Mouse (Mus musculus) limb, embryonic 10.5 days (tissue): ENCODE measurements around the gene Teddm2. TPM values are rescaled to one million over a fixed set of nuclear protein-coding genes. Genes with fewer than 3 reads are reported as not detected.

Experiments
- DNase-seq: peaks from one replicate; pipeline ENCODE4 v3.0.0-alpha.2; 2017; ENCODE audit warnings: low spot score
- H3K27ac ChIP-seq: fragments of 300-500 bp; sonication (generic); 2 replicates; pipeline ENCODE4 v1.5.1; 2016; ENCODE audit warnings: mild to moderate bottlenecking
- H3K27me3 ChIP-seq: fragments of 300-500 bp; sonication (generic); 2 replicates; pipeline ENCODE4 v1.6.1; 2016; ENCODE audit warnings: low read depth, mild to moderate bottlenecking; ENCODE audit not compliant: poor library complexity, severe bottlenecking
- H3K36me3 ChIP-seq: fragments of 300-500 bp; sonication (generic); 2 replicates; pipeline ENCODE4 v1.6.1; 2016; ENCODE audit warnings: mild to moderate bottlenecking, moderate library complexity
- H3K4me1 ChIP-seq: fragments of 300-500 bp; sonication (generic); 2 replicates; pipeline ENCODE4 v1.6.1; 2016
- H3K4me3 ChIP-seq: fragments of 300-500 bp; sonication (generic); 2 replicates; pipeline ENCODE4 v1.5.1; 2016; ENCODE audit warnings: mild to moderate bottlenecking, moderate library complexity
- H3K9me3 ChIP-seq: fragments of 300-500 bp; sonication (generic); replicated peaks from 2 replicates; pipeline ENCODE4 v1.6.1; 2016; ENCODE audit warnings: mild to moderate bottlenecking
- WGBS: fragments of 180-500 bp; shearing (Covaris S2); methylation state at CpG from one replicate; pipeline ENCODE4 v1.1.7; 2016; 5-methylcytosine and 5-hydroxymethylcytosine counted together
- polyA plus RNA-seq: library from polyadenylated mRNA; unstranded; fragments of >200 nt; fragmentation: Nextera tagmentation; extraction: Ambion mirVana; gene quantifications from 2 replicates; pipeline ENCODE4 v1.2.1, GENCODE M21; 2016

Teddm2 gene
- 0.69 and 0.74 TPM in 2 replicates for polyA plus RNA-seq

GRCm38 (mm10) chr1:153899731-153900380, at the start of gene Teddm2, which contains the start of gene Glul:
Gene Teddm2, minus strand, starts transcription at chr1:153900228.
Gene Glul, plus strand, starts transcription at chr1:153899944.
- H3K4me3 ChIP-seq = peak within 1 kb of the TSS; percentile 92
- H3K9me3 ChIP-seq = no peaks in the 10 kb centered on the region
- WGBS = under 1% methylated on average over 51 of the region's 51 CpGs
- no peaks in the 10 kb centered on the region for H3K27me3 ChIP-seq
- H3K4me1 ChIP-seq = peaks cover 26% of the 10 kb centered on the region
- DNase-seq = peak; percentile 95
- peaks cover 26% of the 10 kb centered on the region for H3K36me3 ChIP-seq
- peak within 1 kb of the TSS; percentile 96 for H3K27ac ChIP-seq

- no peak for DNase-seq
- Histone ChIP-seq H3K36me3 (no peaks in the 10 kb centered on the region), H3K4me1 (no peaks in the 10 kb centered on the region), H3K9me3 (no peaks in the 10 kb centered on the region), H3K4me3 (no peak overlapping the region), H3K27me3 (no peaks in the 10 kb centered on the region), H3K27ac (no peak overlapping the region)
- 94% methylated on average over 6 of the region's 6 CpGs for WGBS
Measured at GRCm38 (mm10) chr1:153947837-153948236, 47.8 kb upstream of the Teddm2 start.

GRCm38 (mm10) chr1:153946971-153947370, 46.9 kb upstream of the Teddm2 start:
- H3K27ac ChIP-seq = no peak overlapping the region
- WGBS = 73% methylated on average over 7 of the region's 7 CpGs
- H3K36me3 ChIP-seq = no peaks in the 10 kb centered on the region
- no peaks in the 10 kb centered on the region for H3K27me3 ChIP-seq
- no peak overlapping the region for H3K4me3 ChIP-seq
- H3K9me3 ChIP-seq = no peaks in the 10 kb centered on the region
- no peak for DNase-seq
- H3K4me1 ChIP-seq = no peaks in the 10 kb centered on the region

GRCm38 (mm10) chr1:153945181-153945580, 45.2 kb upstream of the Teddm2 start:
- H3K4me3 ChIP-seq = no peak overlapping the region
- no peaks in the 10 kb centered on the region for H3K27me3 ChIP-seq
- no peaks in the 10 kb centered on the region for H3K36me3 ChIP-seq
- no peaks in the 10 kb centered on the region for H3K4me1 ChIP-seq
- no peak for DNase-seq
- no peaks in the 10 kb centered on the region for H3K9me3 ChIP-seq
- H3K27ac ChIP-seq = no peak overlapping the region
- WGBS = 86% methylated on average over 5 of the region's 5 CpGs

DNA sequence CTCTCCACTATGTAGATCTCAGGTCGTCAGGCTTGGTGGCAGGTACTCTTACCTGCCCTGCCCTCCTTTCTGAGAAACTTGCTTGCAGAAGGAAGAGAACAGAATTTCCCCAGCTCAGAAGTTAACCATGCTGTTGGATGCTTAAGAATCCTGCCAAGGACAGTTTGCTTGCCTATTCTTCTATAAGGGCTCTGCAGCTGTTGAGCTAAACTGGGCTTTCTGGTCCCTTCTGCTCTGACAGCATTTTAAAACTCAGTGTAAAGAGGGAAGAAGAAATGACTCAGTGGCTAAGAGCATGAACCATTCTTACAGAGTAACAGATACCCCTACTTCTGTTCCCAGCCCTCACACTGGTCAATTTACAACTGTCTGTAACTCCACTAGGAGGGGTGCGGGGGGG, 41.0 kb upstream of the Teddm2 start:
- Histone ChIP-seq H3K27ac (no peak overlapping the region), H3K36me3 (no peaks in the 10 kb centered on the region), H3K27me3 (no peaks in the 10 kb centered on the region), H3K4me3 (no peak overlapping the region), H3K4me1 (no peaks in the 10 kb centered on the region), H3K9me3 (no peaks in the 10 kb centered on the region)
- 83% methylated on average over 2 of the region's 2 CpGs for WGBS
- no peak for DNase-seq

DNA sequence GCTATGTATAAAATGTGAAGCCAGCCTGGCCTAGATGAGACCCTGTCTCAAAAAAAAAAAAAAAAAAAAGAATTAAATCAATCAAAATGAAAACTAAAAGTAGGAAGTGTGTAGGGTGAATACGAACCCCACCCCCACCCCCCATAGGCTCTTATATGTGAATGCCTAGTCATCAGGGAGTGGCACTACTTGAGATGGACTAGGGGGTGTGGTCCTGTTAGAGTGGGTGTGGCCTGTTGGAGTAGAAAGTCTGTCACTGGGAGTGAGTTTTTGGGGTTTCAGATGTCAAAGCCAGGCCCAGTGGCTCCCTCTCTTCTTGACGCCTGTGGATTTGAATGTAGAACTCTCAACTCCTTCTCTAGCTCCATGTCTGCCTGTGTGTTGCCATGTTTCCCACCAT, 37.0 kb upstream of the Teddm2 start:
- no peak overlapping the region for H3K4me3 ChIP-seq
- H3K9me3 ChIP-seq = no peaks in the 10 kb centered on the region
- H3K4me1 ChIP-seq = no peaks in the 10 kb centered on the region
- 96% methylated on average over 2 of the region's 2 CpGs for WGBS
- no peak for DNase-seq
- no peaks in the 10 kb centered on the region for H3K36me3 ChIP-seq
- H3K27ac ChIP-seq = no peak overlapping the region
- H3K27me3 ChIP-seq = no peaks in the 10 kb centered on the region

DNA sequence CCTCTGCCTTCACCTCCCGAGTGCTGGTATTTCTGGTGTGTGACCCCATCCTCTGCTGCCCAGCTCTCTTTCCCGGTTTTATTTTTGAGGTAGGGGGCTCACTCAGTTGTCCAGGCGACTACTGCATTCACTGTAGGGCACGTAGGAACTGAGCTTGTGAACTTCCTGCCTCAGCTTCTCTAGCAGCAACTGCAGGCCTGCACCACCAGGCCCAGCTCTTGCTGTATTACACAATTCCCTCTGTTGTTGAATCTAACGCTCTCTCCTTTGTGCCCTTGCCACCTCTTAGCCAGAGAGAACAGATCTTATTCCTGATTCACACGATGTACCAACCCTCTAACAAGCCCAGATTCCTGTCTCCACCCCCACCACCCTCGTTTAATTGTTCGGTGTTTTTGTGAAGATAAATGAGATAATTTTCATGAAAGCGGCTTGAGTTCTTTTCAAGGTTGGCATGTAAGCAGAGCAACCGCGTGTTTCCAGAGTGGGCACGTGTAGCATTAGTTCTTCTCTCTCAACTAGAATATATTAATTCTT, 35.9 kb upstream of the Teddm2 start:
- Histone ChIP-seq H3K4me1 (no peaks in the 10 kb centered on the region), H3K9me3 (no peaks in the 10 kb centered on the region), H3K4me3 (no peak overlapping the region), H3K36me3 (no peaks in the 10 kb centered on the region), H3K27ac (peak overlapping the region; percentile 14; the same call in 1 of the 2 replicates), H3K27me3 (no peaks in the 10 kb centered on the region)
- DNase-seq = no peak
- 87% methylated on average over 12 of the region's 12 CpGs for WGBS

GRCm38 (mm10) chr1:153933772-153934171, 33.7 kb upstream of the Teddm2 start:
- H3K27me3 ChIP-seq = no peaks in the 10 kb centered on the region
- no peak overlapping the region for H3K27ac ChIP-seq
- DNase-seq = no peak
- no peaks in the 10 kb centered on the region for H3K4me1 ChIP-seq
- no peaks in the 10 kb centered on the region for H3K36me3 ChIP-seq
- no peaks in the 10 kb centered on the region for H3K9me3 ChIP-seq
- no peak overlapping the region for H3K4me3 ChIP-seq
- WGBS = 70% methylated on average over 1 of the region's 1 CpGs

- no peak for DNase-seq
- 89% methylated on average over 2 of the region's 2 CpGs for WGBS
- no peaks in the 10 kb centered on the region for H3K4me1 ChIP-seq
Measured at GRCm38 (mm10) chr1:153930431-153930830, 30.4 kb upstream of the Teddm2 start.

GRCm38 (mm10) chr1:153924395-153925385, 24.7 kb upstream of the Teddm2 start:
- Histone ChIP-seq H3K27ac (no peak overlapping the region), H3K4me1 (peaks cover 5% of the 10 kb centered on the region), H3K4me3 (no peak overlapping the region), H3K36me3 (no peaks in the 10 kb centered on the region), H3K27me3 (no peaks in the 10 kb centered on the region), H3K9me3 (no peaks in the 10 kb centered on the region)
- no peak for DNase-seq
- 86% methylated on average over 6 of the region's 6 CpGs for WGBS

More at GRCm38 (mm10) chr1:153930431-153930830, 30.4 kb upstream of the Teddm2 start:
- no peak overlapping the region for H3K4me3 ChIP-seq
- H3K27ac ChIP-seq = no peak overlapping the region
- H3K27me3 ChIP-seq = no peaks in the 10 kb centered on the region
- no peaks in the 10 kb centered on the region for H3K9me3 ChIP-seq
- no peaks in the 10 kb centered on the region for H3K36me3 ChIP-seq

DNA sequence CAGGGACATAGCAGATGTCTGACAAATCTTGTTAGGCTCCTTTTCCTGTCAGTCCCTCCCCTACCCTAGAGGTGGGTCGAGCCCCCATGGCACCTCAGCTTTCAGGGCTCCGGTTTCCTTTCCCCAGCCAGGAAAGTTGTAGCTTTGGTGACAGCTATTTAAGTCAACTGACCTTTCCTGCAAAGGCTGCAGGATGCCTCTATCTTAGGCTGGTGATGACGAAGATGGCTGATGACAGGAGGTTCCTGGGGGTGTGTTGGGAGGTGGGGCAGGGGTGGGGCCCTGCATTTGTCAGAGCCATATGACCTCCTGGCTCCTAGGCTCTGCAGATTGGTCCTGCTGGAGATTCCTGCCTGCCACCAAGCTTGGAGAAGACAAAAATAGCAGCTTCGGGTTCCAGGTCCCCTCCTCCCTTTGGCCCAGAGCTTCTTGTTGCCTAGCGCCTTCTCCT, 22.6 kb upstream of the Teddm2 start:
- WGBS = 33% methylated on average over 5 of the region's 5 CpGs
- no peak for DNase-seq

GRCm38 (mm10) chr1:153921642-153922041, 21.6 kb upstream of the Teddm2 start:
- Histone ChIP-seq H3K27me3 (no peaks in the 10 kb centered on the region), H3K27ac (no peak overlapping the region), H3K4me1 (peaks cover 5% of the 10 kb centered on the region), H3K4me3 (no peak overlapping the region), H3K9me3 (no peaks in the 10 kb centered on the region), H3K36me3 (no peaks in the 10 kb centered on the region)
- 94% methylated on average over 3 of the region's 3 CpGs for WGBS
- no peak for DNase-seq

More for the DNA sequence above, 22.6 kb upstream of the Teddm2 start:
- Histone ChIP-seq H3K9me3 (no peaks in the 10 kb centered on the region), H3K27ac (no peak overlapping the region), H3K4me3 (no peak overlapping the region), H3K27me3 (no peaks in the 10 kb centered on the region), H3K4me1 (peaks cover 5% of the 10 kb centered on the region), H3K36me3 (no peaks in the 10 kb centered on the region)
